8 mouse cellular contexts compared by ENCODE assay signal in genomic region chr13:74390371-74390990, GRCm38 (mm10). TPM values are rescaled to one million over a fixed set of nuclear protein-coding genes. Genes with fewer than 3 reads are reported as not detected.
DNase-seq lines count a peak whose midpoint lies in the region; ATAC-seq and TF ChIP-seq lines count a peak whose summit lies in the region.

Gene Zfp72, minus strand, starts transcription at chr13:74390836.

- H3K9ac ChIP-seq in embryonic facial prominence, embryonic 13.5 days: peak within 1 kb of the TSS; percentile 76
- H3K9ac ChIP-seq in kidney, embryonic 14.5 days (ENCODE audit: low read depth, low read length): peak within 1 kb of the TSS; percentile 50
- peak within 1 kb of the TSS; percentile 69 for H3K9ac ChIP-seq in limb, embryonic 14.5 days (ENCODE audit: low read depth, low read length, severe bottlenecking)
- H3K9ac ChIP-seq in midbrain, embryonic 16.5 days (ENCODE audit: low read depth, low read length): peak within 1 kb of the TSS; percentile 70

- WGBS in embryonic facial prominence, embryonic 13.5 days: 2% methylated on average over 14 of the region's 14 CpGs
- WGBS in heart, embryonic 10.5 days: 4% methylated on average over 14 of the region's 14 CpGs
- WGBS in kidney, embryonic 14.5 days: under 1% methylated on average over 14 of the region's 14 CpGs
- WGBS in limb, embryonic 14.5 days: 2% methylated on average over 14 of the region's 14 CpGs
- WGBS in midbrain, embryonic 16.5 days: 1% methylated on average over 14 of the region's 14 CpGs
- 4% methylated on average over 14 of the region's 14 CpGs for WGBS in spleen, adult 2 months

- peak; percentile 86; the same call in 1 of the 2 replicates for ATAC-seq in embryonic facial prominence, embryonic 13.5 days (ENCODE audit: insufficient number of reproducible peaks, insufficient read depth, low FRiP score, low TSS enrichment, low read depth)
- peak; percentile 95 for ATAC-seq in kidney, embryonic 14.5 days (ENCODE audit: low FRiP score, low TSS enrichment)
- peak; percentile 92 for ATAC-seq in limb, embryonic 14.5 days (ENCODE audit: low FRiP score, low read depth)
- peak; percentile 95 for ATAC-seq in midbrain, embryonic 16.5 days

- H3K36me3 ChIP-seq in embryonic facial prominence, embryonic 13.5 days: no peaks in the 10 kb centered on the region
- no peaks in the 10 kb centered on the region for H3K36me3 ChIP-seq in heart, embryonic 10.5 days
- no peaks in the 10 kb centered on the region for H3K36me3 ChIP-seq in kidney, embryonic 14.5 days (ENCODE audit: control insufficient read depth, insufficient read depth, low read length)
- H3K36me3 ChIP-seq in limb, embryonic 14.5 days (ENCODE audit: control insufficient read depth, insufficient read depth, low read length): no peaks in the 10 kb centered on the region
- no peaks in the 10 kb centered on the region for H3K36me3 ChIP-seq in midbrain, embryonic 16.5 days (ENCODE audit: control insufficient read depth, insufficient read depth, low read length)
- no peaks in the 10 kb centered on the region for H3K36me3 ChIP-seq in spleen, adult 2 months (ENCODE audit: control insufficient read depth, insufficient read depth, low read length)

- TF ChIP-seq CTCF in spleen, adult 2 months (IDR thresholded peaks at IDR 0.05; ENCODE audit: extremely low read depth, insufficient read depth, insufficient read length, insufficient replicate concordance): no peak

- no peak within 1 kb of the TSS for H3K27ac ChIP-seq in embryonic facial prominence, embryonic 13.5 days
- H3K27ac ChIP-seq in heart, embryonic 10.5 days: peak within 1 kb of the TSS; percentile 83
- no peak within 1 kb of the TSS for H3K27ac ChIP-seq in kidney, embryonic 14.5 days (ENCODE audit: low read depth, low read length)
- no peak within 1 kb of the TSS for H3K27ac ChIP-seq in limb, embryonic 14.5 days (replicated peaks; ENCODE audit: low read depth, low read length)
- H3K27ac ChIP-seq in midbrain, embryonic 16.5 days (ENCODE audit: low read length): peak within 1 kb of the TSS; percentile 43
- peak within 1 kb of the TSS; percentile 21; the same call in 1 of the 2 replicates for H3K27ac ChIP-seq in spleen, adult 2 months (ENCODE audit: insufficient read depth, low read length)

- H3K4me3 ChIP-seq in embryonic facial prominence, embryonic 13.5 days: peak within 1 kb of the TSS; percentile 73
- peak within 1 kb of the TSS; percentile 73 for H3K4me3 ChIP-seq in heart, embryonic 10.5 days
- H3K4me3 ChIP-seq in kidney, embryonic 14.5 days (ENCODE audit: low read length): peak within 1 kb of the TSS; percentile 66
- peak within 1 kb of the TSS; percentile 66 for H3K4me3 ChIP-seq in limb, embryonic 14.5 days (replicated peaks; ENCODE audit: low read length)
- H3K4me3 ChIP-seq in midbrain, embryonic 16.5 days (ENCODE audit: low read depth, low read length): peak within 1 kb of the TSS; percentile 55
- peak within 1 kb of the TSS; percentile 73 for H3K4me3 ChIP-seq in spleen, adult 2 months (ENCODE audit: extremely low read depth, insufficient read depth, insufficient read length)

- H3K4me1 ChIP-seq in embryonic facial prominence, embryonic 13.5 days: 0 out of 2 replicates have a peak, but pooled peaks cover 3% of the 10 kb centered on the region
- no peaks in the 10 kb centered on the region for H3K4me1 ChIP-seq in heart, embryonic 10.5 days
- H3K4me1 ChIP-seq in kidney, embryonic 14.5 days (ENCODE audit: control insufficient read depth, insufficient read depth, low read length): 0 out of 2 replicates have a peak, but pooled peaks cover 4% of the 10 kb centered on the region
- H3K4me1 ChIP-seq in limb, embryonic 14.5 days (ENCODE audit: control insufficient read depth, insufficient read depth, low read length): no peaks in the 10 kb centered on the region
- H3K4me1 ChIP-seq in midbrain, embryonic 16.5 days (ENCODE audit: control insufficient read depth, insufficient read depth, low read length): peaks cover 4% of the 10 kb centered on the region
- H3K4me1 ChIP-seq in spleen, adult 2 months (ENCODE audit: control insufficient read depth, insufficient read depth, insufficient read length): no peaks in the 10 kb centered on the region

- H3K27me3 ChIP-seq in embryonic facial prominence, embryonic 13.5 days: no peaks in the 10 kb centered on the region
- no peaks in the 10 kb centered on the region for H3K27me3 ChIP-seq in heart, embryonic 10.5 days (ENCODE audit: insufficient read depth, poor library complexity, severe bottlenecking)
- no peaks in the 10 kb centered on the region for H3K27me3 ChIP-seq in kidney, embryonic 14.5 days (ENCODE audit: control insufficient read depth, insufficient read depth, low read length)
- H3K27me3 ChIP-seq in limb, embryonic 14.5 days (ENCODE audit: control insufficient read depth, insufficient read depth, low read length): no peaks in the 10 kb centered on the region
- H3K27me3 ChIP-seq in midbrain, embryonic 16.5 days (ENCODE audit: control insufficient read depth, insufficient read depth, low read depth, low read length): no peaks in the 10 kb centered on the region
- no peaks in the 10 kb centered on the region for H3K27me3 ChIP-seq in spleen, adult 2 months (ENCODE audit: control insufficient read depth, insufficient read depth, low read length)

- no peak for TF ChIP-seq POLR2A in limb, embryonic 14.5 days (IDR thresholded peaks at IDR 0.05; ENCODE audit: borderline replicate concordance, extremely low read depth, insufficient read depth, insufficient read length)
- TF ChIP-seq POLR2A in spleen, adult 2 months (IDR thresholded peaks at IDR 0.05; ENCODE audit: low read depth, low read length): no peak

- no peaks in the 10 kb centered on the region for H3K9me3 ChIP-seq in embryonic facial prominence, embryonic 13.5 days
- no peaks in the 10 kb centered on the region for H3K9me3 ChIP-seq in heart, embryonic 10.5 days
- no peaks in the 10 kb centered on the region for H3K9me3 ChIP-seq in kidney, embryonic 14.5 days (ENCODE audit: control insufficient read depth, low read length)
- H3K9me3 ChIP-seq in limb, embryonic 14.5 days (ENCODE audit: control insufficient read depth, low read length): no peaks in the 10 kb centered on the region
- no peaks in the 10 kb centered on the region for H3K9me3 ChIP-seq in midbrain, embryonic 16.5 days (replicated peaks; ENCODE audit: control insufficient read depth, low read length, poor library complexity, severe bottlenecking)

- peak within 1 kb of the TSS; percentile 67 for H3K4me2 ChIP-seq in embryonic facial prominence, embryonic 13.5 days
- H3K4me2 ChIP-seq in kidney, embryonic 14.5 days (replicated peaks; ENCODE audit: low read depth, low read length): peak within 1 kb of the TSS; percentile 48
- H3K4me2 ChIP-seq in limb, embryonic 14.5 days (replicated peaks; ENCODE audit: low read depth, low read length, severe bottlenecking): peak within 1 kb of the TSS; percentile 62
- H3K4me2 ChIP-seq in midbrain, embryonic 16.5 days (ENCODE audit: low read length): peak within 1 kb of the TSS; percentile 59

- DNase-seq in 3T3-L1 (ENCODE audit: low read depth, low spot score): peak; percentile 88
- DNase-seq in adrenal gland, postnatal 14 days: peak; percentile 86
- DNase-seq in heart, embryonic 10.5 days (ENCODE audit: low spot score): no peak
- DNase-seq in limb, embryonic 14.5 days (ENCODE audit: low spot score): peak; percentile 74
- DNase-seq in spleen, adult 2 months (ENCODE audit: low read depth in 1 of 2, low spot score in 2 of 2): peak; percentile 48 to 60

RNA-seq across cellular contexts. Expression of gene Zfp72, which starts in this region (rescaled TPM):
- 3.4 and 3.7 TPM in 2 replicates for total RNA-seq in adrenal gland, postnatal 14 days (2021)
- polyA plus RNA-seq in embryonic facial prominence, embryonic 13.5 days (2015; fragmentation: Nextera tagmentation; extraction: Ambion mirVana): 8.0 TPM in 2 replicates
- 3.1 and 3.9 TPM in 2 replicates for polyA plus RNA-seq in heart, embryonic 10.5 days (2016; fragmentation: Nextera tagmentation; extraction: Ambion mirVana)
- 7.8 and 7.9 TPM in 2 replicates for polyA plus RNA-seq in kidney, embryonic 14.5 days (2014; fragmentation: Nextera tagmentation; extraction: Ambion mirVana)
- 1.4 and 1.7 TPM in 2 replicates for polyA plus RNA-seq in limb, embryonic 14.5 days (2012; rRNA removed)
- 6.3 and 6.7 TPM in 2 replicates for polyA plus RNA-seq in limb, embryonic 14.5 days (2014; fragmentation: Nextera tagmentation; extraction: Ambion mirVana)
- 10.9 and 11.7 TPM in 2 replicates for polyA plus RNA-seq in midbrain, embryonic 16.5 days (2015; fragmentation: Nextera tagmentation; extraction: Ambion mirVana)
- 0.06 and 0.08 TPM in 2 replicates for polyA plus RNA-seq in spleen, adult 2 months (2012; rRNA removed)

Comparison
In these comparisons a context has a peak if more than half of its experiments do, and no peak if none do; other contexts are left out.
1. Peak in DNase-seq, H3K4me3 ChIP-seq and H3K27ac ChIP-seq in spleen, adult 2 months; RNA of the gene not detected or under 1 TPM.
2. H3K27ac ChIP-seq: peak in heart, embryonic 10.5 days (single experiment) and midbrain, embryonic 16.5 days (single experiment); none in embryonic facial prominence, embryonic 13.5 days (single experiment), kidney, embryonic 14.5 days (single experiment) and limb, embryonic 14.5 days (single experiment).
3. Peak in every context shown above with its lines, with median percentiles within 50 percentile points of each other: ATAC-seq, H3K4me2 ChIP-seq, H3K4me3 ChIP-seq and H3K9ac ChIP-seq.